Mouse (Mus musculus) megakaryocyte, adult 5-6 weeks (primary cell): ENCODE data around the gene Fam110a. TPM values are rescaled to one million over a fixed set of nuclear protein-coding genes. Genes with fewer than 3 reads are reported as not detected.

Source experiments
- ATAC-seq: 2 replicates; pipeline ENCODE4 v1.8.0; 2016; ENCODE audit warnings: mild to moderate bottlenecking, inconsistent platforms; ENCODE audit not compliant: poor library complexity, severe bottlenecking
- total RNA-seq, 2 experiments: library from RNA; stranded (forward) in 1 of 2; stranded (reverse) in 1 of 2; fragments of 153-499, 151-499 nt in 1 of 2; fragments of 221-1000, 200-1000 nt in 1 of 2; gene quantifications; 2 replicates each; pipeline versions ENCODE4 v1.2.3 to v1.2.4; 2015 to 2017

Fam110a gene
- total RNA-seq (2015) = 7.8 and 14.8 TPM in 2 replicates
- total RNA-seq (2017) = 6.0 and 8.6 TPM in 2 replicates

- ATAC-seq = peak; percentile 94
Measured at GRCm38 (mm10) chr2:151979470-151980354, at the start of gene Fam110a. TSS of gene Fam110a (minus strand) at chr2:151980219.

GRCm38 (mm10) chr2:152029252-152030082 lies 49.4 kb upstream of the Fam110a start:
- peak; percentile 95 for ATAC-seq

DNA sequence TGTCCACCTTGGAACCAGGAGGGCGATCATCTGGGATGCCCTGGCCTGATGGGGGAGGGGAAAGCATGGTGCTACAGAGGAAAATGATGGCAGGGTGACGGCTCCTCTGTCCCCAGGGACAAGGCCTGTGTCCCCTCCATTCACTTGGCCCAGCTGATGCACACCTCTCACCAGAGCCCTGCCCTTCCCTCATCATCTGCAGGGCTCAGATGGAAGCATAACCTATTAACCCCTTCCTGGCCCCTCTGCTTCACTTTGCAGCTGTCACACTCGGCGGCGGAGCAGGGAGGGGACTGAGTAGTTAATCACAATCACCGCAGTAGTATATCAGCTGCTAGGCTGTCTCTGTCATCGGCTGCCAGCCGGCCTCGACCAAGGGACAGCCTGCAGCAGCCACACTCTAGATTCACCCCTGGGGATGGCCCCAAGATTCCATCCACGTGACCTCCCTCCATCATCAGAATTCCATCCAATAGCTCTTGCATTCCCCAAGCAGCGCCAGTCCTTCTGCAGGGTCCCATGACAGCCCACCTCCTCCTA lies 44.9 kb upstream of the Fam110a start:
- no peak for ATAC-seq

DNA sequence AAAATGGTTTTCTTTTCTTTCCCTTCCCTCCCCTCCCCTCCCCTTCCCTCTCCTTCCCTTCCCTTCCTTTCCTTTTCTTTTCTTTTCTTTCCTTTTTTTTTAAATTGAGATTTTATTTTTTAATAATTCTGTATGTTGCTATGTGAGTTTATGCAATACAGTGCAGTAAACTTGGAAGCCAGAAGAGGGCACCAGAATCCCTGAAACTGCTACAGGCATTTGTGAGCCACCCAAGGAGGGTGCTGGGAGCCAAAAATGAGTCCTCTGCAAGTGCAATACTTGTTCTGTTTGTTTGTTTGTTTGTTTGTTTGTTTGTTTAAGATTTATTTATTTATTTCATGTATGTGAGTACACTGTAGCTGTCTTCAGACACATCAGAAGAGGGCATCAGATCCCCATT lies 42.0 kb upstream of the Fam110a start:
- ATAC-seq = no peak

DNA sequence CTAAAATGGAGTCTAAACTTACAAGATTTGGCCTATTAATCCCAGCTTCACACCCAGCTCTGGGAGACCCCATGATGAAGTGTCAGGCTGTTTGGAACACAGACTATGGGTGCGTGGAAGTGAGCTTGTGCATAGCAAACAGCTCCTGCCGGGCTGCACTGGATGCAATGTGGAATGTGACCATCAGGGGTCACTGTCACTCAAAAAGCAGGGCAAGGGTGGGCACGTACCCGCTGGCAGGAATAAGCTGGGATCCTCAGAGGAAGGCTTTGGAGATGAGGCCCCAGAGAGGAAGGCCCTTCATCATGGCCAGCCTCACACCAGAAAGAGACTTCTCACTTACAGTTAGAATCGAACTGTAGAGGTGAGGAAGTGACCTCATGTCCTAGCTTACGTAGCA lies 40.2 kb upstream of the Fam110a start:
- peak; percentile 77 for ATAC-seq

DNA sequence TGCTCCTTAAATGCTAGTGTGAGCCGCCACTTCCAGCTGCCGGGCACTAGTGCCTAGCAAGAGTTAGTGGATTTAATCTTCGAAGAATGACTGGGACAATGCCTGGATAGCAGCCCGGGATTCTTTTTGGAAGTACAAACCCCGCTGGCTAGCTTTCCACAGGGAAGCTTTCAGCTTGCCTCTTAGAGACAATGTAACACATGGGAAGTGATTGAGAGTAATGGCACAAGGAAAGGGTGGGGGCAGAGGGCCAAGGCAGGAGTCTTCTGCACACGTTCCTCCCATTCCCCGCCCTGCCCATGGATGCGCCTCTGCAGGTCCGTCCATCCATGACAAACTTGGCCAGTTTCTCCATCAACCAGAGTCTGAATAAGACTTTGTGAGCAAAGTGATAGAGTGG lies 36.6 kb upstream of the Fam110a start:
- no peak for ATAC-seq

DNA sequence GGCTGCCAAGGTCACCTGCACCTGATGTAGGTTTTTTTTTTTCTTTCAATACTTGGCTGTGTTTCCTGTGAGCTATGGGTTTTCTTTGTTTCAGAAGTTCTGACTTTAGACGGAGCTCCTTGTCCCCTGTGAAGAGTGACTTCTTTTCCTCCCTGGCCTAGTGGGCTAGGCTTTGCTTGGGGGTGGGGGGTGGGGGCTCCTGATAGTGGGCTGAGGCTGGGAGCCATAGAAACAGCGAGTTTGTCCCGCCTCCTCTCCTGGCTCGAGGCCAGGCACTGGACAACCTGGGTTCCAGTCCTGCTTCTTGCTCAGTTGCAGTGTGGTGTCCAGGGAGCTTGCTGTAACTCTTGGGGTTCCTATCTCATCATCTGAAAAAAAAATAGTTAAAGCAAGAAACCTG lies 36.0 kb upstream of the Fam110a start:
- no peak for ATAC-seq

DNA sequence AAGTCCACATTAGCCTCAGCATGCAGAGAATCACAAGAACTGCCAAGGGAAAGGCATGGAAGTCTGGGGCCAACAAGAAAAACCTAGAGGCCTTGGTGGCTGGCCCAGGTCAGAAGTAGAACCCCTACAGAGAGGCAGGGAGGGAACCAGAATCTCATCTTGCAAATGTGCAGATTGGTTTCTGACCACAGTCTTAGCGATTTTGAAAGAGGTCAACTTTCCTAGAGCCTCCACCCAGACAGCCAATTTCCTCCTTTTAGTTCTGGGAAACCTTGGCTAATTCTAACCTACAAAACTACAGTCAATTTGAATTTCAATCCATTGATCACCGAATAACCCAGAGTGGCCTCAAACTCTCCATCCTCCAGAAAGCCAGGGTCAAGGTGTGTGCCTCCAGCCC lies 32.7 kb upstream of the Fam110a start:
- peak; percentile 63 for ATAC-seq

GRCm38 (mm10) chr2:152012222-152012621 lies 32.2 kb upstream of the Fam110a start:
- ATAC-seq = peak; percentile 58

DNA sequence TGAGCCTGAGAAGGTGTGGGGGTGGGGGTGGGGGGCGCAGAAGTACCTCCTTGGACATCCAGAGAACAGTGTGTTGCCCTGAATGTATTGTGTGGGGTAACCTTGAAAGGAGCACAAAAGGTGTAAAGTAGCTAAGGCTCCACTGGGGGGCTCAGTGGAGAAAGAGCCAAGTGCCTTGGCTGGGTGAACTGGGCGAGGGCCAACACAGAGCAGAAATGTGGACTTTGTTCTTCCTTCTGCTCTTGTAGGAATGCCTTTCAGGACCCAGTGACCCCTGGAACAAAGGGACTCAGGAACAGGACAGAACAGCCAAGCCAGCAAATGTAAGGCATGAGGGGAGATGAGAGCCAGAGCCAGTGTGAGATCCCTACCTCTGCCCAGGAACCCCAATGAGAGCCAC lies 31.7 kb upstream of the Fam110a start:
- ATAC-seq = no peak

DNA sequence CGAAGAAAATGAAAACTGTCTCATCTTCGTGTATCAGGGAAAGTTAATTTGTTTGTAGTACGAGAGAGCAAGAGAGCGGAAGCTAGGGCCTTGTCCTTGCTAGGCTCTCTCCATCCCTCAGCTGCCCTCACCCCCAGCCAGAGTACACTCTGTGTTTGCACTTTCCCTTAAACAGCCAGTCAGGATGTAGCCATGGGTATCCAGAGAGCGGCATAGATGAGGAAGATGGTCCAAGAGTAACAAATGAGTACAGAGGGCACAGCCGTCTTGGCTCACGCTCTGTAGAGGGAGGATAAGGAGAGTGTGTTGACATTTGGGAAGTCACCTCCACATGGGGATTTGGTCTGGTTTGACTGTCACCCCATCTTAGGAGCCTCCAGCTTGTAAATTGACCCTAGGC lies 30.6 kb upstream of the Fam110a start:
- no peak for ATAC-seq

DNA sequence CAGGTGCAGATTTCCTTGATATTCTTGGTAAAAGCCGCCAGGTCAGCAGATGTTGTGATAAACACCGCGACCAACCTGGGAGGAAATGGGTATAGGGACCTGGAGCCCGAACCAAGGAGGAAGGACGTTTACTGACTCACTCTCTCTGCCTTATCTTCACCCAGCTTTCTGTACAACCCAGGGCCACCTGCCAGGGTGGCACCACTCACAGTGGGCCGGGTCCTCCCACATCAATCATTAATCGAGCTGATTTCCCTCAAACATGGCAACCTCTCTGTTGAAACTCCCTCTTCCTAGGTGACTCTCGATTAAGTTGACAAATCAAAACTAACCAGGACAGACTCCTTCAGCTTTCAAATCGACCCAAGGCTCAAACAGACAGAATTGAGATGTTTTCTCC lies 30.2 kb upstream of the Fam110a start:
- ATAC-seq = no peak

- no peak for ATAC-seq
Measured at GRCm38 (mm10) chr2:152009061-152009779, 29.2 kb upstream of the Fam110a start.

- no peak for ATAC-seq
Measured at GRCm38 (mm10) chr2:152007783-152008182, 27.8 kb upstream of the Fam110a start.

GRCm38 (mm10) chr2:152002529-152002928 lies 22.5 kb upstream of the Fam110a start:
- ATAC-seq = no peak

GRCm38 (mm10) chr2:152000735-152001134 lies 20.7 kb upstream of the Fam110a start:
- ATAC-seq = no peak

DNA sequence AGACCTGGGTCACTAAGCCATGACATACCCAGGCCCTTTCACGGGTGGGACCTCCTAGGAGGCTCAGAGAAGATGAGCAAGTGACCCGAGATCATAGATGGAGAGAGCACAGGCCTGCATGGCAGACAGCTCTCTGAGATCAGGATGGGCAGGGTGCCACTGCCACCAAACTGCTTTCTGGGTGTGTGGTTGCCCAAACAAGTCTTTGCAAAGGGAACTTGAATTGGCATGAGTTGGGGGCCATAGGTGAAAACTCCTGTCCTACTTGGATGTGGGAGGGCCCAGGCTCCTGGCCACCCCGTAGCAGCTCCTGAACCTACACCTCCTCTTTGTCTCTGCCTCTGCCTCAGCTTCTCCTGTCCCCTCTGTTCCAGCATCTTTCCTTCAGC lies 20.3 kb upstream of the Fam110a start:
- ATAC-seq = no peak

DNA sequence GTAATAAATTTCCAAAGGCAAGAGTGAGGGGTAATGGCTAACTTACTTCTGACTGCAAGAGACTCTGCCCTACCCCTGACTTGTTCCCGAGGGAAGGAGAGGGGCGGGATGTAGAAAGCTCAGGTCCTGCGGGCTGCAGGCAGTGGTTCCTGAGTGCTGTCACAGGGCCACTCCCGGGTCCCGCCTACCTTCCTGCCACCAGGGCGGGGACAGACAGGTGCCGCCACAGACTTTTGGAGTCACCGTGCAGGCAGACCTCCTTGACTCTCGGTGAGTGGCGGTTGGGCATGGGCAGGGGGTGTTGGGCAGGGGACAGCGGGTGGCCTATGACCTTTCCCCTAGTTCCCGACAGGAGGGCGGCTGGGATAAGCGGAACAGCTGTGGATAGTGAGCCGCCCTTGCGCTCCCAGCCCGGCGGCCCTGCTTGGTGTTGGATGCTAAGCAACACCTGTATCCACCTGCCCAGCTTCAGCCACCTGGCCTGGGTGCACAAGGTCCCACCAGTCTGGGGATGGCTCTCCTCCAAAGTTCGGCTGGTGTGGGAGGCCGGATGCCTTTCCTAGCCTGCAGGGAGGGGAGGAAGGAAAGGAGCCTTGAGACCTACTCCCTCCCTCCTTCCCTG lies 19.8 kb upstream of the Fam110a start:
- no peak for ATAC-seq

GRCm38 (mm10) chr2:151998932-151999331 lies 18.9 kb upstream of the Fam110a start:
- ATAC-seq = no peak

DNA sequence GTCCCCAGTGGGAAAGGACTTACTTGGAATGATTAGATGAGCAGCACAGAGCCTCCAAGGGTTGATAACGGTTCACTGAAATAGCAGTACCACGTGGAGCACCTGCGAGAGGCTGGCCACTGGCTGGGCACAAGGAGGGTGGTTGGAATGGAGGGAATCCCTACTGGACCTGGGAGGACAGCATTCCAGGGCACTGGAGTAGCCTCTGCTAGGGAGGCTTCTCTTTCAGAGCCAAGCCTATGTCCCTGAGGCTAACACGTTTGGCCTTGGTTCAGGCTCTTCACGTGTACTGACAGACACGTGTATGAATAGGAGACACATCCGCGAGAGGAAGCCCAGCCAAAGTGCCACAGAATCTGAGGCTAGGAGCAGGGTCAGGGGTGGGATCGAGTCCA lies 18.5 kb upstream of the Fam110a start:
- ATAC-seq = no peak
